Mouse (Mus musculus): Measurements from ENCODE around the gene H2-K1.

- TF ChIP-seq CTCF (IDR thresholded peaks at IDR 0.05; ENCODE audit: low read depth, low read length) (no peak), POLR2A (IDR thresholded peaks at IDR 0.05; ENCODE audit: insufficient read depth, low read length) (no peak), EP300 (IDR thresholded peaks at IDR 0.05; ENCODE audit: insufficient read depth, low read depth, low read length) (no peak)
Observed at GRCm38 (mm10) chr17:34032806-34033205, 32.7 kb upstream of the H2-K1 start.
